Mouse (Mus musculus): ENCODE data around the gene Fgfr1op2. TPM values are rescaled to one million over a fixed set of nuclear protein-coding genes. Genes with fewer than 3 reads are reported as not detected.

Gene Fgfr1op2
- polyA plus RNA-seq, 1 experiment, result 64.0 TPM

GRCm38 (mm10) chr6:146603651-146604050 lies 26.6 kb downstream of the Fgfr1op2 start:
- H3K27ac ChIP-seq (ENCODE audit: insufficient read depth, low read length), result no peak overlapping the region
- H3K27me3 ChIP-seq (ENCODE audit: control insufficient read depth, insufficient read depth, low read length), result no peaks in the 10 kb centered on the region
- DNase-seq, result no peak
- 30% methylated on average over 10 of the region's 10 CpGs for WGBS
- H3K4me1 ChIP-seq (ENCODE audit: control insufficient read depth, insufficient read depth, low read length), result no peaks in the 10 kb centered on the region
- H3K4me3 ChIP-seq (replicated peaks; ENCODE audit: insufficient read depth, low read depth, low read length), result no peak overlapping the region
- TF ChIP-seq CTCF (IDR thresholded peaks at IDR 0.05; ENCODE audit: borderline replicate concordance, insufficient read depth, low read depth, low read length), result no peak

GRCm38 (mm10) chr6:146611385-146611784 lies 34.4 kb downstream of the Fgfr1op2 start:
- Histone ChIP-seq H3K4me3 (replicated peaks; ENCODE audit: insufficient read depth, low read depth, low read length) (no peak overlapping the region), H3K27me3 (ENCODE audit: control insufficient read depth, insufficient read depth, low read length) (no peaks in the 10 kb centered on the region), H3K27ac (ENCODE audit: insufficient read depth, low read length) (no peak overlapping the region), H3K4me1 (ENCODE audit: control insufficient read depth, insufficient read depth, low read length) (no peaks in the 10 kb centered on the region)
- TF ChIP-seq CTCF (IDR thresholded peaks at IDR 0.05; ENCODE audit: borderline replicate concordance, insufficient read depth, low read depth, low read length) (no peak), POLR2A (IDR thresholded peaks at IDR 0.05; ENCODE audit: borderline replicate concordance, insufficient read depth, low read length) (no peak)
- 87% methylated on average over 6 of the region's 6 CpGs for WGBS
- no peak for DNase-seq

- Histone ChIP-seq H3K4me3 (replicated peaks; ENCODE audit: insufficient read depth, low read depth, low read length) (no peak overlapping the region), H3K27ac (ENCODE audit: insufficient read depth, low read length) (no peak overlapping the region), H3K27me3 (ENCODE audit: control insufficient read depth, insufficient read depth, low read length) (no peaks in the 10 kb centered on the region), H3K4me1 (ENCODE audit: control insufficient read depth, insufficient read depth, low read length) (no peaks in the 10 kb centered on the region)
- 91% methylated on average over 7 of the region's 7 CpGs for WGBS
- no peak for DNase-seq
- TF ChIP-seq CTCF (IDR thresholded peaks at IDR 0.05; ENCODE audit: borderline replicate concordance, insufficient read depth, low read depth, low read length), result no peak
- TF ChIP-seq POLR2A (IDR thresholded peaks at IDR 0.05; ENCODE audit: borderline replicate concordance, insufficient read depth, low read length), result no peak
These were observed 34.9 kb downstream of the Fgfr1op2 start for GRCm38 (mm10) chr6:146611897-146612296.

GRCm38 (mm10) chr6:146612736-146613135 lies 35.7 kb downstream of the Fgfr1op2 start:
- Histone ChIP-seq H3K27me3 (ENCODE audit: control insufficient read depth, insufficient read depth, low read length) (no peaks in the 10 kb centered on the region), H3K27ac (ENCODE audit: insufficient read depth, low read length) (no peak overlapping the region), H3K4me1 (ENCODE audit: control insufficient read depth, insufficient read depth, low read length) (no peaks in the 10 kb centered on the region), H3K4me3 (replicated peaks; ENCODE audit: insufficient read depth, low read depth, low read length) (no peak overlapping the region)
- WGBS, result 95% methylated on average over 5 of the region's 5 CpGs
- DNase-seq, result no peak
- no peak for TF ChIP-seq CTCF (IDR thresholded peaks at IDR 0.05; ENCODE audit: borderline replicate concordance, insufficient read depth, low read depth, low read length)
- TF ChIP-seq POLR2A (IDR thresholded peaks at IDR 0.05; ENCODE audit: borderline replicate concordance, insufficient read depth, low read length), result no peak

GRCm38 (mm10) chr6:146613907-146614306 lies 36.9 kb downstream of the Fgfr1op2 start:
- Histone ChIP-seq H3K4me1 (ENCODE audit: control insufficient read depth, insufficient read depth, low read length) (no peaks in the 10 kb centered on the region), H3K27me3 (ENCODE audit: control insufficient read depth, insufficient read depth, low read length) (no peaks in the 10 kb centered on the region), H3K4me3 (replicated peaks; ENCODE audit: insufficient read depth, low read depth, low read length) (no peak overlapping the region), H3K27ac (ENCODE audit: insufficient read depth, low read length) (no peak overlapping the region)
- 89% methylated on average over 5 of the region's 5 CpGs for WGBS
- DNase-seq, result no peak
- TF ChIP-seq POLR2A (IDR thresholded peaks at IDR 0.05; ENCODE audit: borderline replicate concordance, insufficient read depth, low read length) (no peak), CTCF (IDR thresholded peaks at IDR 0.05; ENCODE audit: borderline replicate concordance, insufficient read depth, low read depth, low read length) (no peak)

- WGBS, result 95% methylated on average over 5 of the region's 5 CpGs
- Histone ChIP-seq H3K27ac (ENCODE audit: insufficient read depth, low read length) (no peak overlapping the region), H3K27me3 (ENCODE audit: control insufficient read depth, insufficient read depth, low read length) (no peaks in the 10 kb centered on the region), H3K4me1 (ENCODE audit: control insufficient read depth, insufficient read depth, low read length) (no peaks in the 10 kb centered on the region), H3K4me3 (replicated peaks; ENCODE audit: insufficient read depth, low read depth, low read length) (no peak overlapping the region)
- TF ChIP-seq CTCF (IDR thresholded peaks at IDR 0.05; ENCODE audit: borderline replicate concordance, insufficient read depth, low read depth, low read length) (no peak), POLR2A (IDR thresholded peaks at IDR 0.05; ENCODE audit: borderline replicate concordance, insufficient read depth, low read length) (no peak)
- no peak for DNase-seq
These were observed 37.5 kb downstream of the Fgfr1op2 start for GRCm38 (mm10) chr6:146614541-146614940.

- H3K4me3 ChIP-seq (replicated peaks; ENCODE audit: insufficient read depth, low read depth, low read length), result no peak overlapping the region
- no peaks in the 10 kb centered on the region for H3K27me3 ChIP-seq (ENCODE audit: control insufficient read depth, insufficient read depth, low read length)
- TF ChIP-seq POLR2A (IDR thresholded peaks at IDR 0.05; ENCODE audit: borderline replicate concordance, insufficient read depth, low read length) (no peak), CTCF (IDR thresholded peaks at IDR 0.05; ENCODE audit: borderline replicate concordance, insufficient read depth, low read depth, low read length) (no peak)
- no peaks in the 10 kb centered on the region for H3K4me1 ChIP-seq (ENCODE audit: control insufficient read depth, insufficient read depth, low read length)
- H3K27ac ChIP-seq (ENCODE audit: insufficient read depth, low read length), result no peak overlapping the region
- 94% methylated on average over 8 of the region's 8 CpGs for WGBS
- no peak for DNase-seq
These were observed 38.9 kb downstream of the Fgfr1op2 start for GRCm38 (mm10) chr6:146615891-146616290.

GRCm38 (mm10) chr6:146616670-146617069 lies 39.7 kb downstream of the Fgfr1op2 start:
- TF ChIP-seq POLR2A (IDR thresholded peaks at IDR 0.05; ENCODE audit: borderline replicate concordance, insufficient read depth, low read length) (no peak), CTCF (IDR thresholded peaks at IDR 0.05; ENCODE audit: borderline replicate concordance, insufficient read depth, low read depth, low read length) (no peak)
- 93% methylated on average over 2 of the region's 2 CpGs for WGBS
- H3K4me1 ChIP-seq (ENCODE audit: control insufficient read depth, insufficient read depth, low read length), result no peaks in the 10 kb centered on the region
- H3K4me3 ChIP-seq (replicated peaks; ENCODE audit: insufficient read depth, low read depth, low read length), result no peak overlapping the region
- H3K27me3 ChIP-seq (ENCODE audit: control insufficient read depth, insufficient read depth, low read length), result no peaks in the 10 kb centered on the region
- no peak for DNase-seq
- no peak overlapping the region for H3K27ac ChIP-seq (ENCODE audit: insufficient read depth, low read length)

All from cerebellum, adult 2 months (tissue).